Mouse (Mus musculus) megakaryocyte, embryonic 14.5 days (primary cell): ENCODE results near the gene Ercc6.

Experiments
- FLI1 ChIP-seq: IDR thresholded peaks from 2 replicates; pipeline ENCODE4 v1.6.1; 2012; ENCODE audit warnings: low read length, inconsistent platforms, mixed read lengths
- GATA1 ChIP-seq: IDR thresholded peaks from 3 replicates; pipeline ENCODE4 v1.6.1; 2012; ENCODE audit warnings: mixed read lengths, low read length, inconsistent platforms, borderline replicate concordance

DNA sequence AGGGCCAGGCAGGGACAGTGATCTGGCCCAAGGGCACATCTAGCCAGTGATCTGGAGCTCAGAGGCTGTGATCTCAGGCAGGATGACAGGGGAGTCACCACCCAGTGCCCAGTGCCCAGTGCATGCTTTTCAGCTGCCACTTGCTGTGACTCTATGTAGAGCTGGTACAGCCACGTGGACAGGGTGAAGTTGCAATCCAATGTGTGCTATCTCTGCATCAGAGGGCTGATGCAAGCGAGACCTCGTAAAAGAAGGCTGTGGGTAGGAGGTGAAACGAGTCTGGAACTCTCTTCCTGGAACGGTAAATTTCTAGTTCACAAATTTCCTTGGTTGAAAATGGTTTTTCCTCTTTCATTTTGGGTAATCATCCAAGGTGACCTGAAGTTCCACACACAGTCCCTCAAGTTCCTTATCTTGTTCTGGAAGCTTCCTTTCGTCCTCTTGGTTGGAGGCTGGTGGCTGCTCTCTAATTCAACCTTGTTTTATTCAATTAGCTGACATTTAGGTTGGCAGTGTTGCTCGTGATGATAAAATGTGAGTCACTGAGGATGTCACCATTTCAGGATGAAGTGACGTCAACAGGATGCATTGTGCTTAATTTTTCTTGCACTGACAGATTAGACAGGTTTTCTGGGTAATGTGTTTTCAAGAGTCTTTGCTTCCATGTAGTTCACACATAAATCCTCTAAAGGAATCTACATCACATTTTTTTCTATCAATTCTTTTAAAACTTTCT, 17.0 kb upstream of the Ercc6 start:
- TF ChIP-seq GATA1 (no peak), FLI1 (no peak)
